Mouse (Mus musculus) MEL (cell line): ENCODE measurements around the gene Fgfr2. TPM values are rescaled to one million over a fixed set of nuclear protein-coding genes. Genes with fewer than 3 reads are reported as not detected.

Source experiments
- DNase-seq: peaks from one replicate; pipeline ENCODE4 v3.0.0; 2011; ENCODE audit warnings: low read depth, low spot score
- H3K27ac ChIP-seq: 2 replicates; pipeline ENCODE4 v1.5.1; 2012; ENCODE audit warnings: low read depth, mild to moderate bottlenecking, control low read depth, low read length, moderate library complexity; ENCODE audit not compliant: control insufficient read depth
- H3K27me3 ChIP-seq, 2 experiments: fragments of 150-350 bp in 1 of 2; sonication (generic) in 1 of 2; 2 replicates each; pipeline ENCODE4 v1.6.1; 2012; ENCODE audit warnings: low read length in 2 of 2, mild to moderate bottlenecking in 2 of 2, improper control_type of control experiment in 1 of 2, moderate library complexity in 1 of 2; ENCODE audit not compliant: insufficient read depth in 2 of 2, control insufficient read depth in 1 of 2
- H3K36me3 ChIP-seq, 2 experiments: 2 replicates each; pipeline ENCODE4 v1.6.1; 2012 to 2014; ENCODE audit warnings: low read length in 2 of 2, improper control_type of control experiment in 1 of 2, inconsistent platforms in 1 of 2, mild to moderate bottlenecking in 1 of 2; ENCODE audit not compliant: insufficient read depth in 2 of 2, control insufficient read depth in 1 of 2
- H3K4me1 ChIP-seq, 2 experiments: fragments of 150-350 bp in 1 of 2; sonication (generic) in 1 of 2; 2 replicates each; pipeline ENCODE4 v1.6.1; 2012; ENCODE audit warnings: low read length in 2 of 2, improper control_type of control experiment in 1 of 2, mild to moderate bottlenecking in 1 of 2; ENCODE audit not compliant: insufficient read depth in 2 of 2, control insufficient read depth in 1 of 2
- H3K4me3 ChIP-seq, 2 experiments: fragments of 150-350 bp in 1 of 2; sonication (generic) in 1 of 2; 2 replicates each; pipeline ENCODE4 v1.5.1; 2012; ENCODE audit warnings: low read depth in 2 of 2, low read length in 2 of 2, mild to moderate bottlenecking in 2 of 2, moderate library complexity in 2 of 2, control low read depth in 1 of 2, improper control_type of control experiment in 1 of 2; ENCODE audit not compliant: control insufficient read depth in 1 of 2, insufficient read depth in 1 of 2
- H3K79me2 ChIP-seq: 2 replicates; pipeline ENCODE4 v1.6.1; 2012; ENCODE audit warnings: mild to moderate bottlenecking, low read length, moderate library complexity; ENCODE audit not compliant: control insufficient read depth, poor library complexity, insufficient read depth
- H3K9ac ChIP-seq: 2 replicates; pipeline ENCODE4 v1.6.1; 2012; ENCODE audit warnings: low read depth, mild to moderate bottlenecking, control low read depth, low read length, moderate library complexity; ENCODE audit not compliant: control insufficient read depth, poor library complexity, severe bottlenecking
- H3K9me3 ChIP-seq: fragments of 150-350 bp; sonication (generic); replicated peaks from 2 replicates; pipeline ENCODE4 v1.6.1; 2012; ENCODE audit warnings: mild to moderate bottlenecking, low read length, improper control_type of control experiment, moderate library complexity; ENCODE audit not compliant: insufficient read depth
- CHD1 ChIP-seq: IDR thresholded peaks from 2 replicates; pipeline ENCODE4 v1.6.1; 2012; ENCODE audit warnings: low read depth, mild to moderate bottlenecking, inconsistent platforms, low read length, improper control_type of control experiment
- CHD2 ChIP-seq: IDR thresholded peaks from 2 replicates; pipeline ENCODE4 v1.6.1; 2011; ENCODE audit warnings: low read length, improper control_type of control experiment
- E2F4 ChIP-seq: IDR thresholded peaks from 2 replicates; pipeline ENCODE4 v1.6.1; 2011; ENCODE audit warnings: low read depth, low read length, improper control_type of control experiment, borderline replicate concordance
- ELF1 ChIP-seq: IDR thresholded peaks from 2 replicates; pipeline ENCODE4 v1.6.1; 2014; ENCODE audit warnings: low read depth, mild to moderate bottlenecking, inconsistent platforms, low read length, improper control_type of control experiment, moderate library complexity
- ETS1 ChIP-seq: IDR thresholded peaks from 2 replicates; pipeline ENCODE4 v1.6.1; 2012; ENCODE audit warnings: low read depth, mild to moderate bottlenecking, inconsistent platforms, low read length, improper control_type of control experiment, moderate library complexity
- GABPA ChIP-seq: IDR thresholded peaks from 2 replicates; pipeline ENCODE4 v1.6.1; 2012; ENCODE audit warnings: low read depth, mild to moderate bottlenecking, inconsistent platforms, low read length, improper control_type of control experiment, moderate library complexity
- GATA1 ChIP-seq: IDR thresholded peaks from 2 replicates; pipeline ENCODE4 v1.6.1; 2011; ENCODE audit warnings: low read depth, low read length, improper control_type of control experiment
- JUND ChIP-seq: IDR thresholded peaks from 2 replicates; pipeline ENCODE4 v1.6.1; 2011; ENCODE audit warnings: low read depth, mild to moderate bottlenecking, improper control_type of control experiment, low read length
- KAT2A ChIP-seq: conservative IDR thresholded peaks from 2 replicates; pipeline ENCODE4 v1.6.1; 2012; ENCODE audit warnings: low read depth, low read length, improper control_type of control experiment, inconsistent platforms
- MAFK ChIP-seq: IDR thresholded peaks from 2 replicates; pipeline ENCODE4 v1.6.1; 2011; ENCODE audit warnings: low read depth, mild to moderate bottlenecking, low read length, improper control_type of control experiment, borderline replicate concordance
- MAZ ChIP-seq: IDR thresholded peaks from 2 replicates; pipeline ENCODE4 v1.6.1; 2012; ENCODE audit warnings: low read depth, mild to moderate bottlenecking, inconsistent platforms, low read length, improper control_type of control experiment
- MEF2A ChIP-seq: IDR thresholded peaks from 2 replicates; pipeline ENCODE4 v1.6.1; 2014; ENCODE audit warnings: low read depth, mild to moderate bottlenecking, inconsistent platforms, low read length, improper control_type of control experiment; ENCODE audit not compliant: poor library complexity, insufficient replicate concordance, severe bottlenecking; ENCODE audit errors: extremely low read depth
- MXI1 ChIP-seq: IDR thresholded peaks from 2 replicates; pipeline ENCODE4 v1.6.1; 2011; ENCODE audit warnings: mild to moderate bottlenecking, low read depth, low read length, improper control_type of control experiment
- MYB ChIP-seq: IDR thresholded peaks from 2 replicates; pipeline ENCODE4 v1.6.1; 2011; ENCODE audit warnings: mild to moderate bottlenecking, low read depth, low read length, improper control_type of control experiment
- MYC ChIP-seq: IDR thresholded peaks from 2 replicates; pipeline ENCODE4 v1.6.1; 2011; ENCODE audit warnings: low read depth, mild to moderate bottlenecking, low read length, improper control_type of control experiment, moderate library complexity
- NRF1 ChIP-seq: IDR thresholded peaks from 2 replicates; pipeline ENCODE4 v1.6.1; 2014; ENCODE audit warnings: low read depth, mild to moderate bottlenecking, inconsistent platforms, low read length, improper control_type of control experiment, moderate library complexity; ENCODE audit not compliant: poor library complexity, insufficient read depth, severe bottlenecking
- POLR2AphosphoS5 ChIP-seq: IDR thresholded peaks from 2 replicates; pipeline ENCODE4 v1.6.1; 2012; ENCODE audit warnings: low read depth, borderline replicate concordance, mild to moderate bottlenecking, inconsistent platforms, low read length, moderate library complexity, mixed read lengths
- RCOR1 ChIP-seq: IDR thresholded peaks from 2 replicates; pipeline ENCODE4 v1.6.1; 2012; ENCODE audit warnings: low read depth, mild to moderate bottlenecking, inconsistent platforms, low read length, improper control_type of control experiment
- TAL1 ChIP-seq: IDR thresholded peaks from 2 replicates; pipeline ENCODE4 v1.6.1; 2012; ENCODE audit warnings: mild to moderate bottlenecking, inconsistent platforms, low read length, moderate library complexity, mixed read lengths
- TBP ChIP-seq: IDR thresholded peaks from 2 replicates; pipeline ENCODE4 v1.8.0; 2011; ENCODE audit warnings: low read depth, low read length, improper control_type of control experiment
- USF2 ChIP-seq, 2 experiments: IDR thresholded peaks; 2 replicates each; pipeline ENCODE4 v1.6.1; 2011 to 2012; ENCODE audit warnings: improper control_type of control experiment in 2 of 2, low read length in 2 of 2, borderline replicate concordance in 1 of 2, inconsistent platforms in 1 of 2, low read depth in 1 of 2, mild to moderate bottlenecking in 1 of 2; ENCODE audit not compliant: insufficient read depth in 1 of 2
- ZNF384 ChIP-seq: IDR thresholded peaks from 2 replicates; pipeline ENCODE4 v1.6.1; 2012; ENCODE audit warnings: low read depth, mild to moderate bottlenecking, inconsistent platforms, low read length, improper control_type of control experiment
- polyA plus RNA-seq, 2 experiments: library from polyadenylated mRNA; stranded (reverse) in 1 of 2; unstranded in 1 of 2; fragments of >175 nt in 1 of 2; fragments of >200 nt in 1 of 2; gene quantifications; 2 replicates each; pipeline versions ENCODE4 v1.2.1 to v1.2.4; 2012; ENCODE audit warnings: low replicate concordance in 2 of 2, low read depth in 1 of 2; ENCODE audit not compliant: insufficient read length in 2 of 2, insufficient read depth in 1 of 2, missing spikeins in 1 of 2
- total RNA-seq: library from RNA; depleted of rRNA; stranded (reverse); fragments of 300-350 nt; gene quantifications from 2 replicates; pipeline ENCODE4 v1.2.3, GENCODE M21; 2012

Gene Fgfr2
- total and polyA plus RNA-seq, 3 experiments: not detected

DNA sequence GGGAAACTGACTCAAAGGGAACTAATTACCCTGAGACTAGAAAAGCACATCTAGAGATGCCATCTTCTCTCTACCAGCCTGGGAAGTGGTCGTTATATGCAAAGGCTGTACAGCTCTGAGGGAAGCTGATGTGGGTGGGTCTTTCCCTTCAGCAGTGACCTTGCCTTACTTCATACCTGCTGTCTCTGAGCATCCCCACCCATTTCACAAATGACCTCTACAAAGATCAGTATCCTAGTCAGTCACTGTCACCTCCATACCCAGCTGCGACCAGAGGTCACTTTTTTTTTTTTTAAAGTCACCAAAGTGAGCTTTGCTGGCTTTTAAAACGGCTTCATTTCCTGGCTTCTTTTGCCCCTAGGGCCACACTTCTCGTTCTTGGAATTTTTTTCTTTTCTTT is 2869.9 kb downstream of the Fgfr2 start:
- TF ChIP-seq MAZ (no peak), MYB (no peak), E2F4 (no peak), CHD1 (no peak)
- no peak overlapping the region for H3K27ac ChIP-seq
- H3K36me3 ChIP-seq: no peaks in the 10 kb centered on the region
- no peaks in the 10 kb centered on the region for H3K79me2 ChIP-seq
- H3K4me1 ChIP-seq: no peaks in the 10 kb centered on the region
- H3K9me3 ChIP-seq: no peaks in the 10 kb centered on the region
- no peak for DNase-seq
- no peak overlapping the region for H3K4me3 ChIP-seq
- no peak overlapping the region for H3K9ac ChIP-seq
- no peaks in the 10 kb centered on the region for H3K27me3 ChIP-seq

DNA sequence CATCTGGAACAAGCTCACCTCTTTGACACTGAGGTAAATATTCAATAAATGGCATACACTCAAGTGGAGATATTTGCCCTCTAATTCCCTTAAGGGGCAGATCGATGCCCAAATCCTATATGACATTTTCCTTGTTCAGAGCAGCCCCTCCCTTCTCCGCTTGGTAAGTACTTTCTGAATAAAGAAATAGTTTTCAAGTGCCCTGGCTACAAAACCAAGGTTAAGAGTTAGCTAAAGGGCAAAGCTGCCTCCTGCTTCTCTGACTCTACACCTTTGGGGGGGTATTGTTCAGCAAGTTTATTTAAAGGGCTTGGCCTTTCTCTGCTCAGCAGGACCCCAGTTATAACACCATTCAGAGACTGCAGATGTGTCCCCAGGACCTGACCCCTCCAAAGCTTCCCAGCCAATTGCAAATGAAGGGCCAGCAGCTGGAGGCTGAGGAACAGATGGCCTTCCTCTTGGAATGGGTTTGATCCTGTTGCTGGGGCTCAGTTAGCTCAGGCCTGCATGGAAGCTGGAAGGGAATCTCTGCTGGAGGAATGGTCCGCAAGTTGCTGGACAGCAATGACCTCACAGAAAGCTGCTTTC is 2871.1 kb downstream of the Fgfr2 start:
- DNase-seq: no peak
- Histone ChIP-seq H3K79me2 (no peaks in the 10 kb centered on the region), H3K36me3 (no peaks in the 10 kb centered on the region), H3K9me3 (no peaks in the 10 kb centered on the region), H3K4me3 (no peak overlapping the region), H3K4me1 (no peaks in the 10 kb centered on the region)
- TF ChIP-seq USF2 (IDR thresholded peaks at IDR 0.05; ENCODE audit: borderline replicate concordance in 1 of 2, insufficient read depth in 1 of 2, low read depth in 1 of 2, low read length in 2 of 2): no peak
- TF ChIP-seq RCOR1: no peak
- TF ChIP-seq NRF1: no peak
- no peak for TF ChIP-seq ETS1
- no peak for TF ChIP-seq ELF1
- TF ChIP-seq JUND: no peak
- TF ChIP-seq KAT2A: no peak
- no peak for TF ChIP-seq MAFK
- TF ChIP-seq GABPA: no peak
- no peak for TF ChIP-seq MEF2A
- TF ChIP-seq TAL1: no peak
- no peak for TF ChIP-seq TBP
- no peak for TF ChIP-seq MXI1
- TF ChIP-seq GATA1: no peak
- no peak for TF ChIP-seq CHD2
- no peak for TF ChIP-seq MYC
- no peak for TF ChIP-seq POLR2AphosphoS5
- TF ChIP-seq E2F4: no peak
- TF ChIP-seq ZNF384: no peak
- TF ChIP-seq, all 39 proteins: peak for 0
- Histone ChIP-seq H3K27me3 (no peaks in the 10 kb centered on the region), H3K9ac (no peak overlapping the region), H3K27ac (no peak overlapping the region)
